Mouse (Mus musculus) spleen, adult 12 weeks (tissue): ENCODE data around the gene Rora.

Source experiments
- DNase-seq: peaks from one replicate; pipeline ENCODE4 v3.0.0; 2022; ENCODE audit warnings: low spot score

The Rora gene

DNA sequence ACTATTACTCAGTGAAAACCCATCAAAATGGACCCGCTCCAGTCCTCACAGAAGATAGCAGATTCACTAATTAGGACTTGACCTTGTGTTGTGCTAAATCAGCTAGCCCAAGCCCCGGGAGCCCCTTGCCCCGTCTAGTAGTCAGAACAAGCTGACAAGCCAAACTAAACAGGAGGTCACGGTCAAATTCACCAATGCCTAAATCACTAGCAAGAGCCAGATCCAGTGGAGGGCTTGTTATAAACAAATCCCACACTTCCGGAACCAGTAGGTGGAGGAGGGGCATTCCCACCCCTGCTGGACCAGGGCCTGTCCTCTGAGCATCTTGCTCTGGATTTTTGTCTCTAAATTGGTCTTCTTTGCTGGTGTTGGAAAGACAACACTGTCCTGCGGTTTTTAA is 486.6 kb downstream of the Rora start:
- no peak for DNase-seq

DNA sequence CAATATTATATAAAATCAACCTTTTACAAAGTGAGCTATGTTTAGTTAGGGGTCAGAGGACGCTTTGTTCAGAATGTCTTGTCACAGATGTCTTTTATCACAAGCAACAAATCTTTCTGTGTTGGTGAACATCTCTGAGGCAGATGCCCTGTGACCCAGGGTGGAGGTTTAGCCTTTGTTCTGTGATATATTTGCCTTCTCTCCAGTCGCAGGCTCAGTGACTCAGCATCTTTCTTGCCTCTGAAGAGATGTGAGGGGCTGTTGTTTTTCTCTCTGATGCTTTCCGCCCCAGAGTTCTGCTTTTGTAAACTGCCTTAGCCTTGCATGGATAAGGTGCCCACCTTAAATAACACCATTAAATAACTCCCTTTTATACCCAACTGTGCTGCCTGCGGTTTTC is 488.3 kb downstream of the Rora start:
- DNase-seq = no peak

DNA sequence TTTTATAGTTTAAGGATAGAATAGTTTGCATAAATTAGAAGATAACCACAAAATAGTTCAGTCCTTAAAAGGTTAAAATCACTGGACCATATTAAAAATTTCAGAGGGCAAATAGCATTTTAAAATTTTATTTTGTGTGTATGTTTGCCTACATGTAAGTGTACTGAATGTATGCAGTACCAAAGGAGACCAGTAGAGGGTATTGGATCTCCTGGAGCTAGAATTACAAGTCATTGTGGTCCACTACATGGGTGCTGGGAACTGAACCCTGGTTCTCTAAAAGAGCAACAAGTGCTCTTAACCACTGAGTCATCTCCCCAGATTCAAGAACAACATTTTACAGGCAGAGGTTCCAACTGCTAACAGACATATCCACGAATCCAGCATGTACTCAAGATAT is 493.4 kb downstream of the Rora start:
- DNase-seq = no peak

DNA sequence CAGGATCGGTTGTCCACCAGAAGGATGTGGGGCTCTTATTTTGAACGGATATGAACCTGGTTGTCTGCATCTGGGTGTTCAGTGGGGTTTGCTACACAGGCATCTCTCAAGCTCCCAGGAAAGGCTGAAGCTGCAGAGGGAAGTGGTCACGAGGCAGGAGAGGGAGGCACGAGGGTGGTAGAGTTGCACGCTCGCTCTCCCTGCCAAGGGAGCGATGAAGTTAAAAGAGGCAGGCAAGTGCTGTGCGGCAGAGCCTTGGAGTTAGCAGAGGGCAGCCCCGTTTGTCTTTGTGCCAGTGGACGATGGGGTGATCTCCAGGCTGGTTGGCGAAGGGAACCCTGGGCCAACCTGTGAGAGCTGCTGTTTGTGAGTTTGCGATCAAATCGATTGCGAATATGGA is 496.6 kb downstream of the Rora start:
- DNase-seq = no peak

DNA sequence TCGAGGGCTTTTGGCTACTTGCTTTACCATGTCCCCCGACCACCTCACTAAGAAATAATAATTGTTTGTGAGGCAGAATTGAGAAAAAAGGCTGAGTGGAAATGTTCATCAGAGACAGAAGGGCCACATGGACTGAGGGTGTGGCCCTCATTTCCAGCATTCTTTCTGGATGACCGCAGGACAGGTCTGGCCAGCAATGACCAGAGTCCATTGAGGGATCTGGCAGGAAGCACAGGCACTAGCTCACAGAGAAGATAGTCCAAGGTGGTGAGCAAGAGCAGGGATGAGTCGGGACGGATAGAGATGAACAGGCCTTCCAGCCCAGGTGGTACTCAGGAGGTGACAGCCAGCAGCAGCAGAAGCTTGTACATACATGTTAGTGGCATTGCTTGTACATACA is 501.1 kb downstream of the Rora start:
- no peak for DNase-seq

DNA sequence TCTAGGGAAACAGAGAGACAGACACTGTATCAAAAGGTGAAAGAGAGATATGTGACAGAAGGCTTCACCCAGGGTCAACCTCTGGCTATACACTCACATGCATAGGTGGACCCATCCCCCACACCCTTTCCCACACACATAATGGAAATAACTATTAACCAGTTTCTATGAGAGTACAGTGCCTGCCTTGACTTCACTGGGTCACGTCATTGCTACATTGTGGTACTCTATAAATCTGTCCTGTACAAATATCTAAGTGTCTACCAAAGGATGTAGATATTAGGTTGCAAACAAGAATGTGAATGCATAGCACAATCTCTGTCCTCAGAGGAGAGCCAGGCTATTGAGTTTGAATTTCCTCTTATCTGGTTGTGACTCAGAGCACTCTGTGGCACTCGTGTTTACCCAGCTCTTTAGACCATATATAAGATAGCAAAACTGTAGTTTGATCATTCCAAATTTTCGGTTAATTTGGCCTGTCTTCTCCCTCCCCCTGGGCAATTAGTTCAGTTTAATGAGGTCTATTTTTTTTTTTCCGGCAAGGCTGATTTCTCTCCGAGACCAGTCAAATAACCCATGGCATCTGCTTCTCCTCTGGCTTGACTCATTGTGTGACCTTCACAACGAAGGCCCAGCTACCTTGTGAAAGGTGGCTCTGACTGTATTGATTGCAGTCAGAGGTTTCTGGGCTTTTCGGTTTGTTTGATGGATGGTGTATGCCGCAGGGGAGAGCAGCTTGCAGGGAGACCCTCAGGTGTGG is 502.4 kb downstream of the Rora start:
- no peak for DNase-seq

DNA sequence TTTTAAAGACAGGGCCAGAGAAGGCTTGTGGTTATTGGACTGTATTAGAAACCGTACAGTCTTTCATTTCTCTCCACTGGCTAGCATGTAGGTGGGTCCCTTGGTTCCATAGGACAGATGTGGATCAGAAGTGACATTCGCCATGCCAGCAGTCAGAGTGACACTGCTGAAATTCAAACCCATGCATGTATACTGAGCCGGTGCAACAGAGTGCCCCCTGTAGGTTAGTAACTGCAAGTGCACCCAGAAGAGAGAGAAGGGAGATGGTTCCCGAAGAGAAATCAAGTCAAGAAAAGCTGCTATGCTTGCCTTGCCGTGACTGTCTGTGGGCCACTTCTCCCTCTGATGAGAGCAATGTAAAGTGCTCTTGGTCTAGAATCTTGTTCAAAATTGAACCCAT is 507.2 kb downstream of the Rora start:
- no peak for DNase-seq

DNA sequence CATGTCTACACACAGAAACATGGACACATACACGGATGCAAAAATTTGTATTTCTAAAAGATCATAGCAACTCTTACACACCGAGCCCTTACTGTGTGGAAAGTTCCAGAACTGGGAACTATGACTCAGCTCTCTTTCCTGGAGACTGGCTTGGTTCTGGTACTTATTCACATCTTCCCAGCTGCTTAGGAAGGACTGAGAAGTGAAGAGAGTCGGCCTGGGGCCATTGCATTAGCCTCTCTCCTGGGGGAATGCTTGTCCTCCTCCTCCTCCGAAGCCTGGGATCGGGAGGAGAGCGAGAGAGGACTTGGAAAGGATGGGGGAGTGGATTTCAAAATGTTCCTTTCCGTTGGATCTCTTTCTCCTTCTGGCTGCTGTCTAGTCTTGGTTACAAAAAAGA is 511.1 kb downstream of the Rora start:
- DNase-seq = no peak

DNA sequence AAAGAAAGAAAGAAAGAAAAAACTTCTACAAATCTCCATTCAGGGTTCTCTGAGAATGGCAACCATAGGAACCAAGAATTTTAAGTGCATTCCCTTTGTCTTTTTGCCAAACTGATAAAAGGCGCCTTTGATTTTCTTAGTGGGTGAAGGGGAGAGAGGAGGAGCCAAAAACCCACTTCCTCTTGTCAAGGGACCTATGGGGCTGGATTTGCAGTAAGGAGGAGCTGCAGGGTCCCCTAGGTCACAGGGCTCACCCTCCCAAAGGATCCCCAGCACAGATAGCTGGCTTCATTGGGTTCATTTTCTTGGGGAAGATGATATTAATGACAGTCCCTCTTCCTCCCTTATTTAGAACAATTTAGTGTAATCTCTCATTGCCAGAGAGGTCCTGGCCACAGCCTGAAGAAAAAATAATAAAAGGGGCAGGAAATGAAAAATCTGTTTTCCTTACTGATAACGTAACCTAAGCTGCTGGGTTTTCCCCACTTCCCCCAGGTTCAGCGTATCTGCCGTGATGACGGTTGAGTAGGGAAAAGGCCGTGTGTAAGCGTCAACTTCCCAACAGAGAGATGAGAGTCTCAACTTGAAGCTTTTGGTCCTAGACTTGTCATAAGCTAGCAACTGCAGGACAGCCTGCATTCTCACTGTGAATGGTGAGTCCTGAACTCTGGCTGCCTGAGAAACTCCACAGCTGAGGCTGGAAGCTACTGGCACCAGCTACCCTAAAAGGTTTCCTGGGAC is 511.7 kb downstream of the Rora start:
- DNase-seq = no peak

DNA sequence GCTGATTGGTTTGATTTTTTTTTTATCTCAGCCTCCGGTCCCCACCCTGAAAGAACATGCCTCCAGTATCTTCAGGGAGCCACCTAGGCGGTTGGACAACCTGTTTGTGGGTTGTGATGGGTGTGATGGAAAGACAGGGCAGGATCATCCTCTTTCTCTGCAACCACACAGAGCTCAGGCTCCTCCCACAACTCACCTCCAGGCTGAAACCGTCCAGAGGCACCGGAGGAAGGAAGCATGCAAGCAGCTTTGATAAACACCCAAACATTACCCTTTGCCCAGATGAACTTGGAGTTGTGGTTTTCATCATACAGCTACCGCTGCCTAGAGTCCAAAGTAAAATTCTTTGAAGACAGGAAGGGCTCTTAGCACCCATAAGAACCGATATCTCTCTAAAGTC is 520.5 kb downstream of the Rora start:
- DNase-seq = no peak

DNA sequence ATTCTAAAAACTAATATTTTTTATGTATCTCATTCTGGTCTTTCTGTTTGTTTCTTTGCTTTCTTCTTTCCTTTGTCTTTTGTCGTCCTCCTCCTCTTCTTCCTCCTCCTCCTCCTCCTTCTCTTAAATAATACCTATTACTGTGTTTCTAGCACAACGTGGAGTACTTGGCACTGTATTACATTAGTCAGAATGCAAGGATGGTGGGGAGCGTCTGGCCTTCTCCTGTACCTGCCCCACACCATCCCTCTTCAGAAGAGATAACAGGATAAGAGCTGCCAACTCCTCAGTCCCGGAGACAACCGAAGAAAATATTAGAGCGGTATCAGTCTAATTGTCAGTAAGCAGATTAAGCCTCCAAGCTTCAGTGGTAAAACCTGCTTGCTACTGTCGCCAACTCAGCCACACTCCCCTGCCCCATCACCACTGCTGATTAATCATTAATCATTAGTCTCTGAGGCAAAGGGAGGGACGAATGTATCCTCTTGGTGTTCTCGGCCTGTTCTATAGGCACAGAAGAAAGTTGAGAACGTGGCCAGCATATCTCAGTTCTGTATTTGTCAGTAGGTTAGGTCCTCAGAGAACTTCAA is 521.0 kb downstream of the Rora start:
- DNase-seq = no peak

DNA sequence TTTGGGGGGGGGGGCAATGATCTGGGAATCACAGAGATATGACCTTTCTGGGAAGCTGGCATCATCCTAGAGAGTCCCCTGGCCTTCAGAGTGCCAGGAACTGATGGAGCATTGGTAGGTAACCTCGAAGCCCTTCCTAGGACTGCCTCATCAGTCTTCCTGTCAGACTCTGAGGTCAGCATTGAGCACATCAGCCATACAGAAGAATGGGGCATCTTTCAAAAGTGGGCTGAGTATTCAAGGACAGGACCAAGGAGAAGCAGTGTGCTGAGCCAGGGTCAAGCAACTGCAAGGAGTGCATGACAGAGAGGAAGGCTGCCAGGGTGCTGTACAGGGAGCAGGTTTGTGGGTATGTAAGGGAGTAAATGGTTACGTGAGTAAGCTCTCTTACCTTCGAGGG is 523.4 kb downstream of the Rora start:
- DNase-seq = no peak

DNA sequence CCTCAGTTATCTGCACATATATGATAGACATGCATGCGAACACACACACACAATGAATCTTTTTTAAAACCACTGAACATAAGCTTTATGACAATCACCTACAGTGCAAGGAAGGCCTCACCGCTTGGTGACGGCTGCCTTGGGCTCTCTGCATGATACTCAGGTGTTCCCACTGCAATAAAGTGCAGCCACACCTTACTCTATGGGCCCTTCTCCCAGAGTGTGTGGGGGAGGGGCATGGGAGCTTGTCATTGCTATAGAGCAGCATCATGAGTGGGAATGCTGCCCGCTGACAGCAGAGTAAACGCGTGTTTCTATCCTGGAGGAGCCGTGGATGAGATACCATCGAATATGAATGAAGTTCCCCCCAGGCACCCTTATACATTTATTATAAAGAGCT is 525.6 kb downstream of the Rora start:
- DNase-seq = no peak

DNA sequence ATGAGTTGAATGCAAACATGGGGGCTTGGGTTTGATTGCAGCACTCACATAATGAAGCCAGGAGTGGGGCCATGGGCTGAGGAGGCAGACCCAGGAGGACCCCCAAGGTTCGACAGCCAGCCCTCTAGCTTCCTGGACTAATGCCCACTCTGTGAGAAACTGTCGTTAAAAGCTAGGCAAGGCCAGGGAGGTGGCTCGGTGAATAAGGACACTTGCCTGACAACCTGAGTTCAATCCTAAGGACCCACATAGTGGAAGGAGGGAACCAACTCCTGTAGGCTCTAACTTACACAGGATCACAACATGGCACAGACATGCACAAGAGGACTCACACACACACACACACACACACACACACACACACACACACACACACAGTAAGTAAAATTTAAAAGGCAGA is 527.4 kb downstream of the Rora start:
- no peak for DNase-seq

DNA sequence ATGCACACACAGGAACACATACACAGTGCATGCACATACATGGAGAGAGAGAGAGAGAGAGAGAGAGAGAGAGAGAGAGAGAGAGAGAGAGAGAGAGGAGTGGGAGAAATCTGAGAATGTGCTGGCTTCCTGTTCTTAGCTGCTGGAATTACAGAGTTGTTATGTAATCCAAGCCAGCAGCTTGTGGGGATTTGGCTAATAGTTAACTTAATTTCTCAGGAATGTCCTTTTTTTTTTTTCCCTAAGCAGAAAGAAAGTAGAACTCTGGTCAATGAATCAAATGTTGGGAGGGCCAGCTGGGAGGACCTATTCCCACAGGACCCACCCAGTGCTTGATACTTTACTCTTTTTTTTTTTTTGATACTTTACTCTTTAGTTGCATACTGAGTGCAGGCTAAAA is 527.8 kb downstream of the Rora start:
- DNase-seq = no peak

DNA sequence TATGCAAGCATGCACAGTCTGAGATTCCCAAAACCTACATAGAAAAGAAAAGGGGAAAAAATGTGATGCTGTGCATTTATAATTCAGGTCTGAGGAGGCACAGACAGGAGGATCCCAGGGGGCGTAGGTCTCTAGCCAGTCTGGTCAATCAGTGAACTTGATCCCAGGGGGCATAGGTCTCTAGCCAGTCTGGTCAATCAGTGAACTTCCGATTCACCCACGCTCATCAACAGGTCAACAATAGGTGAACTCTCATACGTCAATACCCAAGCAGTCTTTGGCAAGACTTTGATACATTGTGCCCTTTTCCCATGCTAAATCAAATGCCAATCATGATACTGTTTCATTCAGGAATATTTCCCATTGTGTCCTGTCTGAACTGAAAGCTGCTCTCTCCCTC is 530.3 kb downstream of the Rora start:
- no peak for DNase-seq

DNA sequence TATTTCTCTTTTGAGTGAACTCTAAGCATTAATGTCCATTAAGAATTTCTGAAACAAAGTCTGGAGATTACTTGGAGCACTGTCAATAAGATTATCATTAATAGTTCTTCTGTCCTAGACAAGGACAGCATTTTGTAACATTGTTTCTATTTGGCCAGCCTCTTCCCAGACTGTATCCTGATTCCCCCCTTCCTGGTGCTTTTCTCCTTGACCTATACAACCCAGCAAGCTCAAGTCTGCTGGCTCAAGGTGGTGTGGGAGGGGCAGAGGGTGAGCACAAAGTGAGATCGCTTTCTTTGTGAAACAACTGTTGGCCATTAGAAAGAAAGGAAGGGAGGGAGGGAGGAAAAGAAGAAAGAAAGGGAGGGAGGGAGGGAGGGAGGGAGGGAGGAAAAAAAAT is 537.1 kb downstream of the Rora start:
- DNase-seq = no peak

DNA sequence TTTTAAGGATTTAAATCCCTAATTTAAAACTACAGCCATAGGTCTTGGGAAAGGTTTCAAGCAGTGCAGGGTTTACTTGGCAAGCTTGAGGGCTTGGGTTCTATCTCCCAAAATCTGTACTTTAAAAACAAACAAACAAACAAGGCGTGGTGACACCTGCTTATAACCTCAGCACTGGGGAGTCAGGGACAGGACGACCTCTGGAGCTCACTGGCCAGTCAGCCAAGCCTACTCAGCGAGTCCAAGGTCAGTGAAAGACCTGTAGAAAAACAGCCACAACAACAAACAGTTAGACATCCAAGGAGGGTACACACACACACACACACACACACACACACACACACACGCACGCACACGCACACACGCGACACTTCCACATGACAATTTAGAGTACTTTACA is 538.9 kb downstream of the Rora start:
- no peak for DNase-seq

DNA sequence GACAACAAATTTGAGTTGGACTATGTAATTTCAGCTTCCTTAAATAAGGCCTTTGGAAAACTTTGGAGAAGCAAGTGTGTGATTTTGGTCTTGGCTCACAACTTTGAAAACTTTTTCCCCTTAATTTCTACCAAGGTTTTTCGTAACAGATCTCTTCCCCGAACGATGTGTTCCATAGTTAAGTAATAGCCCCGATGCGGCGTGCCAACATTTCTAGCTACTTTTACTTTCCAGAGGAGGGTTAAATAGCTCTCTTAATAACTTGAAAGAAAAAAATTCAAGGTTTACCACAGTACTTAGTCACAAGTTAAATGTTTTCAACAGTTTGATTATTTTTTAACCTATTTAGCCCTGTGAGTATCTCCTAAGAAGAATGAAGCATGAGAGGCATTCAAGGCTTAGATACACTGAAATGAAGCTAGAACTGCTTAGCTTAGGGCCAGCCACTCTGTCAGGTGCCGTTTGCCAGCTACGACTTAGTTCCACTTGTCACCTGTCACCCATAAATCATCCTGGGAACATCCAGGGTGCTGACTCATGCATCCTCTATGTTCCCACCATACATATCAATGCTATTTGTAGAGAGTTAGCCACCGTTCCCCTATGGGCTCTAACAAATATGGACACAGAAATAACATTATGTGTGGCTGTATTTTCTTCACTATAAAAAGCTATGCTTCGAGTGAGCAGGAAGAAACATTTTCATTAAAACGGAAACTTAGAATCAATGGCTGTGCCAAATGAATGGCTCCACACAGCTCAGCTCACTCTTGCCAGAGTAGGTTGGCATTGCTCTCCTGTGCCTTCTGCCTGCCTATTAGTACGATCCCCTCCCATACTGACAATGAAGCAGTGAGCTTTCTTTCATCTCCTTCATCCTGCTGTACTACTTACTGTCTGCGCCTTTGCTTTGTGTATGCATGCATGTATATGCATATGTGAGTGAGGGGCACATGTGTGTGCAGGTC is 541.3 kb downstream of the Rora start:
- no peak for DNase-seq

DNA sequence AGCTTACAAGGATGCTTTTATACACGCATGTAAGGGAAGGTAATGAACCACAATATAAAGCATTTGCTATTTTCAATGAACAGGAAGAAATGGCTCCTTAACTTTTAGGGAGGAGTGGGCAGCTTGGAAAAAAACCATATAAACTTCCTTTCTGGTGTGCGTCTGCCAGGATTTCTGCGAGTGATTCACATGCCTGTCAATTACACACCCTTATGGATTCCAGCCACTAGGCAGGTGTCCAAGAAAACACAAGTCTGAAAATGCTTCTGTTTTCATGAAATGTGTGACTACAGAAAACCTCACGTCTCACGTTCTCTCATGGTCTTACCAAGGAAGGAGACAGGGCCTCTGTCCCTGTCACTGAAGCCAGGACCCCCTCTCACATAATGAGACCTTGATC is 560.2 kb downstream of the Rora start:
- no peak for DNase-seq

DNA sequence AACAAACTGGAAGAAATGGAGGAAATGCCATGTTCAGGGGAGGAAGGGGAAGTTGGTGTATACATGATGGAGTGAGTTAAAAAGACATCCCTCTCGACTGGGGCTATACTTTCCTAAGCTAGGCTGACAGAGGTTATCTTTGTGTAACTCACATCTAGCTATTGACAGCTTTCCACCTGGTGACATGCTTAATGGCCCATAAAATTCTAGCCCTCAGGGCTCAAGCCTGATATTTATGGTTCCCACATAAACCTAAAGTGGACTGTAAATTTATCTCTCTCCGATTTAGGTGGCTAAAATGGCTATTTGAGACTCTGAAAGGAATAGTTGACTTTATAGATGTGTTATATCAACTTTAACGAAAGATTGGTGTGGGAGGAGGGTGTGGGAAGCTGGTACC is 571.3 kb downstream of the Rora start:
- DNase-seq = no peak

DNA sequence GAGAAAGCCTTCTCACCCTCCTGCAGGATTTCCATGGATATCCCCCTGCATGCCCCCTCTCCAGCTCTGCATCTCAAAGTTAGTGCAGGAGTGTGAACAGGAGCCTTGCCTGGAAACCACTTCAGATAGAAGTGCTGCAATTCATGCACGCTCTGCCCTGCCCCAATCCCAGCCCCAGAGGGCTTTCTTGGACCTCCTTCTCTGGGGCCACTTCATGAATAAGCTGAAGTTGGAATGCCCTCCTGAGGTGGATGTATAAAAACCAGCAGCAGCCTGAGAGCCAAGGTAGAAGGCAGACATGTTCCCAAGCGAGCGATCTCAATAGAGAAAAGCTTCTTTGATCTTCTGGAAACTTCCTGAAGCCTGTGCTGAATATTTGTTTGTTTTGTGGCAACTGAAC is 572.8 kb downstream of the Rora start:
- no peak for DNase-seq
